Mouse (Mus musculus): ENCODE results near the gene Hs2st1. TPM values are rescaled to one million over a fixed set of nuclear protein-coding genes. Genes with fewer than 3 reads are reported as not detected.

Hs2st1 gene
- polyA plus RNA-seq, 1 experiment from 2014 or later = 12.1 TPM

DNA sequence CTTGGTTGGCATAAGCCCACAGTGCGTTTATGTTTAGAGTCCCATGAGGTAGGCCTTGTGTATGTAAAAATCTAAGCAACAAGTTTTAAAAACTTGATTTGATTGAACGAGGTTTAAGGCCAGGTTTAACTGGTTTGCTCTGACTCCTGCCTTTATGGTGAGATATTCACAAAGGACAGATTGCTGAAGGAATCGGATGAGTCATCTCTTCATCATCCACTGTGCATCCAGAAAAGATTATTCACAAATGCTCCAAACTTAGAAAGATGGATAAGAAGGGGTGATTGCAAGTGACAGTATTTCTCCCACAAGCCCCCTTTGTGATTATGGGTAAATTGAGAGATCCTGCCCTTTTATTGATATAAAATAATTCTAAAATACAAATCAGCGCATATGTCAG is 8.9 kb upstream of the Hs2st1 start:
- H3K4me1 ChIP-seq (ENCODE audit: control insufficient read depth, insufficient read depth, low read depth, low read length) = no peaks in the 10 kb centered on the region; the same call in 1 of the 2 replicates
- H3K4me2 ChIP-seq (ENCODE audit: low read length) = no peak overlapping the region
- no peak overlapping the region for H3K9ac ChIP-seq (ENCODE audit: low read depth, low read length)
- H3K36me3 ChIP-seq (ENCODE audit: control insufficient read depth, insufficient read depth, low read length) = peaks cover 16% of the 10 kb centered on the region; the same call in 1 of the 2 replicates
- ATAC-seq = no peak
- H3K27me3 ChIP-seq (replicated peaks; ENCODE audit: control insufficient read depth, insufficient read depth, low read length) = no peaks in the 10 kb centered on the region
- no peak overlapping the region for H3K27ac ChIP-seq (ENCODE audit: low read depth, low read length)
- H3K9me3 ChIP-seq (ENCODE audit: control insufficient read depth, low read length) = no peaks in the 10 kb centered on the region
- no peak overlapping the region for H3K4me3 ChIP-seq (ENCODE audit: low read length)
- 93% methylated on average over 4 of the region's 4 CpGs for WGBS

DNA sequence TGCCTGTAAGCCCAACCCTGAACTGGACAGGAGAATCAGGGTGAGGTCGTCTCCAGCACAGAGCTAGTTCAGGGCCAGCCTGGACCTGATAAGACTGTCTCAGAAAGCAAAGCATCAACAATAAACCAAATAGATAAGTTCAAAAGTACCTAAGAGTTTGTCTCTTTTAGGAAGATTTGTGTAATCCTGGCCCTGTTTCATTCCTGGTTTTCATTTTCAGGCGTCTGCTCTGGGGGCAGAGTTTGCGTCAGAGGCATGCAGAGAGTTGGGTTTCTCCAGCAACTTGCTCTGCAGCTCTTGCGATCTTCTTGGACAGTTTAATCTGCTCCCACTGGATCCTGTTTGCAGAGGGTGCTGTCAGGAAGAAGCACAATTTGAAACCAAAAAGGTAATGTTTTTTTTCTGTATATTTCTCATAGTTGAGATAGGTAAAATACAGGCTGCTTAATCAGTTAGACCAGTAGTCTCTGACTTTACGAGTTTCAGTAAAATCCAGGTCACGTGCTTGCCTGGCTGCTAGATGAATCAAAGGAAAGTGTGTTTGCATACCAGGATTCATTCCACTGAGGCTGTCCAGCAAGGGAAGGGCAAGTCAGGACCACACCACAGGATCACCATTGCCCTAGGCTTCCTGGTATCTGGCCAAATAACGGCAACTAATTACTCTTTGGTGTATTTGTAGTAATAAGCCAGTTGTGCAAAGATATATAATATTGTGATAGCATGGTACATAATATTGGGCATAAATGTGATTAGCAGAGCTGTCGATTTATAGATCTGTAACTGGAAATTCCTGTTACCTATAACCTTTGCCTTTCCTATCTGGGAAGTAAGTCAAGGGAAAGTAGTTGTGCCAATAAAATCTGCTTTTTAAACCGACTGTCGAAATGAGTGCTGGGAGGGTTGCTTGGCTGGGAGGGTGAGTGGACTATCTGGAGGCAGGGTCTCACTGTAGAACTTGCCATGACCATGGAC is 7.7 kb upstream of the Hs2st1 start:
- Histone ChIP-seq H3K4me2 (ENCODE audit: low read length) (no peak overlapping the region), H3K4me3 (ENCODE audit: low read length) (no peak overlapping the region), H3K9ac (ENCODE audit: low read depth, low read length) (no peak overlapping the region), H3K4me1 (ENCODE audit: control insufficient read depth, insufficient read depth, low read depth, low read length) (peaks cover 3% of the 10 kb centered on the region; the same call in 1 of the 2 replicates), H3K27me3 (replicated peaks; ENCODE audit: control insufficient read depth, insufficient read depth, low read length) (no peaks in the 10 kb centered on the region), H3K36me3 (ENCODE audit: control insufficient read depth, insufficient read depth, low read length) (peaks cover 18% of the 10 kb centered on the region; the same call in 1 of the 2 replicates), H3K27ac (ENCODE audit: low read depth, low read length) (no peak overlapping the region), H3K9me3 (ENCODE audit: control insufficient read depth, low read length) (no peaks in the 10 kb centered on the region)
- 89% methylated on average over 10 of the region's 10 CpGs for WGBS
- ATAC-seq = no peak

- Histone ChIP-seq H3K27ac (ENCODE audit: low read depth, low read length) (no peak overlapping the region), H3K36me3 (ENCODE audit: control insufficient read depth, insufficient read depth, low read length) (peaks cover 7% of the 10 kb centered on the region; the same call in 1 of the 2 replicates), H3K27me3 (replicated peaks; ENCODE audit: control insufficient read depth, insufficient read depth, low read length) (no peaks in the 10 kb centered on the region), H3K4me1 (ENCODE audit: control insufficient read depth, insufficient read depth, low read depth, low read length) (peaks cover 15% of the 10 kb centered on the region), H3K4me2 (ENCODE audit: low read length) (no peak overlapping the region), H3K4me3 (ENCODE audit: low read length) (no peak overlapping the region), H3K9me3 (ENCODE audit: control insufficient read depth, low read length) (no peaks in the 10 kb centered on the region), H3K9ac (ENCODE audit: low read depth, low read length) (no peak overlapping the region)
- ATAC-seq = no peak
- 90% methylated on average over 7 of the region's 7 CpGs for WGBS
These were observed 4.3 kb upstream of the Hs2st1 start for GRCm38 (mm10) chr3:144574256-144574655.

- Histone ChIP-seq H3K36me3 (ENCODE audit: control insufficient read depth, insufficient read depth, low read length) (peaks cover 2% of the 10 kb centered on the region; the same call in 1 of the 2 replicates), H3K4me3 (ENCODE audit: low read length) (peak overlapping the region; percentile 68), H3K27me3 (replicated peaks; ENCODE audit: control insufficient read depth, insufficient read depth, low read length) (no peaks in the 10 kb centered on the region), H3K27ac (ENCODE audit: low read depth, low read length) (peak overlapping the region; percentile 93), H3K4me2 (ENCODE audit: low read length) (peak overlapping the region; percentile 62), H3K4me1 (ENCODE audit: control insufficient read depth, insufficient read depth, low read depth, low read length) (peaks cover 27% of the 10 kb centered on the region), H3K9ac (ENCODE audit: low read depth, low read length) (peak overlapping the region; percentile 78), H3K9me3 (ENCODE audit: control insufficient read depth, low read length) (no peaks in the 10 kb centered on the region)
- no peak for ATAC-seq
- WGBS = 2% methylated on average over 22 of the region's 25 CpGs
These were observed 971 bp upstream of the Hs2st1 start for GRCm38 (mm10) chr3:144570816-144571487.

DNA sequence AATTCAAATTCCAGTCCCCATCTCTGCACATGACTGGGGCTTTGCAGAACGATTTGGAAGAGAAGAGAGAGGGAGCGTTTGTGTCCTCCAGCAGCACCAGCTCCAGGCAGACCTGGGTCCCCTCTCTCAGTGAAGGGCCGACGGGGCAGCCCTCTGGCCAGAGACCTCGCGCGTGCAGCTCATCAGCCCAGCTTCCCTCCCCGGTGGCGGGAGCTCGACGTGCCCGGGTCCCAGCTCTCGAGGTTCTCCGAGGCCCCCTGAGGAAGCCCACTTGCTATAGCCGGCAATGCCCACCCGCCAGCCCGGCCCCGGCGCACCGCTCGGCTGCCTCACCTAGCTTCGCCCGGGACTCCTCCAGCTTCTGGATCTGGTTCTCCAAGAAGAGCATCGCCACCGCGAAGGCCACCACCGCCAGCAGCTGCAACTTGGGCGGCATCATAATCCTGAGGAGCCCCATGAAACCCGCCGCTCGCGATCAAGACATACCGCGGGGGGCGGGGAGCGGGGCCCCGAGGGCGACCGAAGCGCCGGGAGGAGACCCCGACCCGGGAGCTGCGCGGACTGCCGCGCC is 495 bp downstream of the Hs2st1 start:
- ATAC-seq = peak; percentile 16
- no peaks in the 10 kb centered on the region for H3K27me3 ChIP-seq (replicated peaks; ENCODE audit: control insufficient read depth, insufficient read depth, low read length)
- 1% methylated on average over 28 of the region's 47 CpGs for WGBS
- H3K27ac ChIP-seq (ENCODE audit: low read depth, low read length) = peak overlapping the region; percentile 95
- 0 out of 2 replicates have a peak, but pooled peaks cover 2% of the 10 kb centered on the region for H3K36me3 ChIP-seq (ENCODE audit: control insufficient read depth, insufficient read depth, low read length)
- peak overlapping the region; percentile 83 for H3K9ac ChIP-seq (ENCODE audit: low read depth, low read length)
- H3K4me2 ChIP-seq (ENCODE audit: low read length) = peak overlapping the region; percentile 86
- H3K4me1 ChIP-seq (ENCODE audit: control insufficient read depth, insufficient read depth, low read depth, low read length) = peaks cover 27% of the 10 kb centered on the region
- no peaks in the 10 kb centered on the region for H3K9me3 ChIP-seq (ENCODE audit: control insufficient read depth, low read length)
- H3K4me3 ChIP-seq (ENCODE audit: low read length) = peak overlapping the region; percentile 68

DNA sequence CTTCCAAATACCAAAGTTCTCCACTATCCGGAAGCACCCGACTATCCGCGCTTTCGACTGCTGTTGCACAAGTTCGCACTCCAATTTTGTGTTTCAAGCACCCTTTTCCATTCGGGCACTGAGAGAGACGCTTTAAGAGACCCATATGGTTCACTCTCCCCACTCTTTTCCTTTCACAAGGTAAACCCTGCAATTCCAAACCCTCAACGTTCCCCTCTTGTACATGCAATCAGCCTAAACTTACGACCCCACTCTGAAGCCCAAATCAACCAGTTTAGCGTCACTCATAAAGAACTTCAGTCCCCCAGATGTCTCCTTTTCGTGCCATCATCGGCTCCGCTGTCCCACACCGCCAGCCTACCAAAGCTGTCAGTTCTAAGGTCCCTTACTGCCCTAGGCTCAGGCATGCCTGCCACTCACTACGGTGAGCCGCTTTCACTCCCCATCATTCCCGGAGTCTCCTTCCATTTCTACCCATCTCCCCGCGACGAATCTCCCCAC is 1.1 kb downstream of the Hs2st1 start:
- no peaks in the 10 kb centered on the region for H3K9me3 ChIP-seq (ENCODE audit: control insufficient read depth, low read length)
- H3K36me3 ChIP-seq (ENCODE audit: control insufficient read depth, insufficient read depth, low read length) = 0 out of 2 replicates have a peak, but pooled peaks cover 2% of the 10 kb centered on the region
- H3K4me3 ChIP-seq (ENCODE audit: low read length) = peak overlapping the region; percentile 68
- H3K27ac ChIP-seq (ENCODE audit: low read depth, low read length) = peak overlapping the region; percentile 95
- no peaks in the 10 kb centered on the region for H3K27me3 ChIP-seq (replicated peaks; ENCODE audit: control insufficient read depth, insufficient read depth, low read length)
- WGBS = under 1% methylated on average over 21 of the region's 21 CpGs
- ATAC-seq = no peak
- H3K4me1 ChIP-seq (ENCODE audit: control insufficient read depth, insufficient read depth, low read depth, low read length) = peaks cover 27% of the 10 kb centered on the region
- H3K4me2 ChIP-seq (ENCODE audit: low read length) = peak overlapping the region; percentile 86
- H3K9ac ChIP-seq (ENCODE audit: low read depth, low read length) = peak overlapping the region; percentile 83

DNA sequence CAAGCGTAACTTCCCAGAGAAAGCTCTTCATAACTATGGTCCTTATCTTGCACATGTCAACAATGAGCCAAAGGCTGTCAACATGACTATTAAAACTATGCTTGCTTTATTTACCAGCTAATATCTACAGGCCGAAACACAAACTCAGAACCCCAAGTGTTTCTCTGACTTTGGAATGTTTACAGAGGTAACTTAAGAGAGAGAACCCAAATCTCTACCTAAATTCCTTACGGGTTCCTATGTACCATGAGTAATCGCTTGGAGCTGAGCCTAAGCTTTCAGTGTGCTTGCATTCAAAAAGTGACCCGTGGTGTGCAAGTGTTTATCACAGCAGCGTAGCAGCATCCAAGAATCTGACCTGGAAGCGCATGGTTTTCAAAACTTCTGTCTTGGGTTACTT is 4.8 kb downstream of the Hs2st1 start:
- Histone ChIP-seq H3K9ac (ENCODE audit: low read depth, low read length) (no peak overlapping the region), H3K4me3 (ENCODE audit: low read length) (no peak overlapping the region)

DNA sequence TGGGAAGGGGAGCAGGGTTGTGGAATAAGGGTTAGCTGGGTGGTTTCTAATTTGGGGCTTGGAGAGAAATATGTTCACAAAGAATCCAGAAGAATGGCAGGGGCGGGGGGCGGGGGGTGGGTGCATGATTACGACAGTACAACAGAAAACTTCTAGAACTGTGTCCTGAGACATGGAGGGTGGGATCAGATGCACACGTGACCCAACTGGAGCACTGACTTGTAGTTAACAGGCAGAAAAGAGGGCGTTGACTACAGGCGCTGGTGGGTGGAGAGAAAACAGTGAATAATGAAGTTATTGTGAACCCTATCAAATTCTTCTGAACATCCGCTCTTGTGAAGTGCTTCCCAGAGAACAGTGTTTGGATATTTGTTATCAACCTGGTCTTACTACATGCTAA is 6.1 kb downstream of the Hs2st1 start:
- Histone ChIP-seq H3K27me3 (replicated peaks; ENCODE audit: control insufficient read depth, insufficient read depth, low read length) (no peaks in the 10 kb centered on the region), H3K27ac (ENCODE audit: low read depth, low read length) (no peak overlapping the region), H3K4me2 (ENCODE audit: low read length) (no peak overlapping the region), H3K4me3 (ENCODE audit: low read length) (no peak overlapping the region), H3K4me1 (ENCODE audit: control insufficient read depth, insufficient read depth, low read depth, low read length) (peaks cover 12% of the 10 kb centered on the region), H3K9me3 (ENCODE audit: control insufficient read depth, low read length) (no peaks in the 10 kb centered on the region), H3K9ac (ENCODE audit: low read depth, low read length) (no peak overlapping the region), H3K36me3 (ENCODE audit: control insufficient read depth, insufficient read depth, low read length) (no peaks in the 10 kb centered on the region)
- no peak for ATAC-seq
- WGBS = 85% methylated on average over 7 of the region's 7 CpGs

More for the DNA sequence above, 4.8 kb downstream of the Hs2st1 start:
- no peak for ATAC-seq
- H3K4me1 ChIP-seq (ENCODE audit: control insufficient read depth, insufficient read depth, low read depth, low read length) = peaks cover 12% of the 10 kb centered on the region
- H3K36me3 ChIP-seq (ENCODE audit: control insufficient read depth, insufficient read depth, low read length) = no peaks in the 10 kb centered on the region
- no peak overlapping the region for H3K4me2 ChIP-seq (ENCODE audit: low read length)
- no peaks in the 10 kb centered on the region for H3K9me3 ChIP-seq (ENCODE audit: control insufficient read depth, low read length)
- WGBS = 86% methylated on average over 7 of the region's 7 CpGs
- H3K27me3 ChIP-seq (replicated peaks; ENCODE audit: control insufficient read depth, insufficient read depth, low read length) = no peaks in the 10 kb centered on the region
- H3K27ac ChIP-seq (ENCODE audit: low read depth, low read length) = no peak overlapping the region
